Mouse (Mus musculus): Measurements from ENCODE around the gene Gm20388. TPM values are rescaled to one million over a fixed set of nuclear protein-coding genes. Genes with fewer than 3 reads are reported as not detected.

Gene Gm20388
- polyA plus RNA-seq, 1 experiment from 2014 or later = not detected

- Histone ChIP-seq H3K9ac (ENCODE audit: low read depth, low read length) (no peak overlapping the region), H3K4me3 (ENCODE audit: low read depth, low read length) (no peak overlapping the region), H3K27me3 (replicated peaks; ENCODE audit: control insufficient read depth, insufficient read depth, low read length) (no peaks in the 10 kb centered on the region), H3K4me2 (replicated peaks; ENCODE audit: low read depth) (peak overlapping the region; percentile 9; the same call in 1 of the 2 replicates), H3K36me3 (ENCODE audit: control insufficient read depth, insufficient read depth) (peaks cover 22% of the 10 kb centered on the region; the same call in 1 of the 2 replicates), H3K4me1 (replicated peaks; ENCODE audit: control insufficient read depth, insufficient read depth, low read length) (peaks cover 11% of the 10 kb centered on the region; the same call in 1 of the 2 replicates), H3K27ac (ENCODE audit: low read depth, low read length) (no peak overlapping the region), H3K9me3 (ENCODE audit: control insufficient read depth) (no peaks in the 10 kb centered on the region)
- 64% methylated on average over 8 of the region's 8 CpGs for WGBS
- no peak for TF ChIP-seq CTCF (IDR thresholded peaks at IDR 0.05; ENCODE audit: low read depth)
- no peak for ATAC-seq
Observed at GRCm38 (mm10) chr8:122307836-122308235, 2397.2 kb downstream of the Gm20388 start.

- no peak for TF ChIP-seq CTCF (IDR thresholded peaks at IDR 0.05; ENCODE audit: low read depth)
- Histone ChIP-seq H3K4me2 (replicated peaks; ENCODE audit: low read depth) (no peak overlapping the region), H3K27me3 (replicated peaks; ENCODE audit: control insufficient read depth, insufficient read depth, low read length) (no peaks in the 10 kb centered on the region), H3K36me3 (ENCODE audit: control insufficient read depth, insufficient read depth) (peaks cover 22% of the 10 kb centered on the region; the same call in 1 of the 2 replicates), H3K9me3 (ENCODE audit: control insufficient read depth) (no peaks in the 10 kb centered on the region), H3K9ac (ENCODE audit: low read depth, low read length) (no peak overlapping the region), H3K27ac (ENCODE audit: low read depth, low read length) (no peak overlapping the region), H3K4me3 (ENCODE audit: low read depth, low read length) (no peak overlapping the region), H3K4me1 (replicated peaks; ENCODE audit: control insufficient read depth, insufficient read depth, low read length) (peaks cover 11% of the 10 kb centered on the region; the same call in 1 of the 2 replicates)
- 46% methylated on average over 12 of the region's 12 CpGs for WGBS
- no peak for ATAC-seq
Observed at GRCm38 (mm10) chr8:122309272-122309671, 2398.6 kb downstream of the Gm20388 start.

- no peak overlapping the region for H3K9ac ChIP-seq (ENCODE audit: low read depth, low read length)
- H3K4me2 ChIP-seq (replicated peaks; ENCODE audit: low read depth) = no peak overlapping the region
- peaks cover 11% of the 10 kb centered on the region for H3K4me1 ChIP-seq (replicated peaks; ENCODE audit: control insufficient read depth, insufficient read depth, low read length)
- H3K4me3 ChIP-seq (ENCODE audit: low read depth, low read length) = no peak overlapping the region
- H3K27me3 ChIP-seq (replicated peaks; ENCODE audit: control insufficient read depth, insufficient read depth, low read length) = no peaks in the 10 kb centered on the region
- TF ChIP-seq CTCF (IDR thresholded peaks at IDR 0.05; ENCODE audit: low read depth) = no peak
- 42% methylated on average over 2 of the region's 2 CpGs for WGBS
- H3K36me3 ChIP-seq (ENCODE audit: control insufficient read depth, insufficient read depth) = peaks cover 25% of the 10 kb centered on the region; the same call in 1 of the 2 replicates
- no peak overlapping the region for H3K27ac ChIP-seq (ENCODE audit: low read depth, low read length)
- H3K9me3 ChIP-seq (ENCODE audit: control insufficient read depth) = no peaks in the 10 kb centered on the region
- no peak for ATAC-seq
Observed at GRCm38 (mm10) chr8:122311115-122311514, 2400.5 kb downstream of the Gm20388 start.

- no peak overlapping the region for H3K9ac ChIP-seq (ENCODE audit: low read depth, low read length)
- WGBS = 82% methylated on average over 2 of the region's 2 CpGs
- no peaks in the 10 kb centered on the region for H3K9me3 ChIP-seq (ENCODE audit: control insufficient read depth)
- H3K27ac ChIP-seq (ENCODE audit: low read depth, low read length) = no peak overlapping the region
- no peaks in the 10 kb centered on the region for H3K27me3 ChIP-seq (replicated peaks; ENCODE audit: control insufficient read depth, insufficient read depth, low read length)
- H3K4me2 ChIP-seq (replicated peaks; ENCODE audit: low read depth) = no peak overlapping the region
- no peak for ATAC-seq
- H3K4me3 ChIP-seq (ENCODE audit: low read depth, low read length) = no peak overlapping the region
- no peak for TF ChIP-seq CTCF (IDR thresholded peaks at IDR 0.05; ENCODE audit: low read depth)
- H3K4me1 ChIP-seq (replicated peaks; ENCODE audit: control insufficient read depth, insufficient read depth, low read length) = peaks cover 16% of the 10 kb centered on the region
- H3K36me3 ChIP-seq (ENCODE audit: control insufficient read depth, insufficient read depth) = peaks cover 18% of the 10 kb centered on the region; the same call in 1 of the 2 replicates
Observed at GRCm38 (mm10) chr8:122312553-122312952, 2401.9 kb downstream of the Gm20388 start.

- 29% methylated on average over 12 of the region's 12 CpGs for WGBS
- Histone ChIP-seq H3K4me3 (ENCODE audit: low read depth, low read length) (no peak overlapping the region), H3K4me2 (replicated peaks; ENCODE audit: low read depth) (no peak overlapping the region), H3K27me3 (replicated peaks; ENCODE audit: control insufficient read depth, insufficient read depth, low read length) (no peaks in the 10 kb centered on the region), H3K4me1 (replicated peaks; ENCODE audit: control insufficient read depth, insufficient read depth, low read length) (peaks cover 21% of the 10 kb centered on the region), H3K9ac (ENCODE audit: low read depth, low read length) (no peak overlapping the region), H3K27ac (ENCODE audit: low read depth, low read length) (no peak overlapping the region), H3K9me3 (ENCODE audit: control insufficient read depth) (no peaks in the 10 kb centered on the region), H3K36me3 (ENCODE audit: control insufficient read depth, insufficient read depth) (peaks cover 11% of the 10 kb centered on the region; the same call in 1 of the 2 replicates)
- ATAC-seq = no peak
- no peak for TF ChIP-seq CTCF (IDR thresholded peaks at IDR 0.05; ENCODE audit: low read depth)
Observed at GRCm38 (mm10) chr8:122313310-122313709, 2402.7 kb downstream of the Gm20388 start.

GRCm38 (mm10) chr8:122314899-122315496 lies 2404.4 kb downstream of the Gm20388 start:
- Histone ChIP-seq H3K27ac (ENCODE audit: low read depth, low read length) (peak overlapping the region; percentile 70), H3K36me3 (ENCODE audit: control insufficient read depth, insufficient read depth) (peaks cover 5% of the 10 kb centered on the region; the same call in 1 of the 2 replicates), H3K27me3 (replicated peaks; ENCODE audit: control insufficient read depth, insufficient read depth, low read length) (no peaks in the 10 kb centered on the region), H3K4me3 (ENCODE audit: low read depth, low read length) (no peak overlapping the region), H3K4me1 (replicated peaks; ENCODE audit: control insufficient read depth, insufficient read depth, low read length) (peaks cover 21% of the 10 kb centered on the region), H3K4me2 (replicated peaks; ENCODE audit: low read depth) (peak overlapping the region; percentile 30; the same call in 1 of the 2 replicates), H3K9me3 (ENCODE audit: control insufficient read depth) (no peaks in the 10 kb centered on the region), H3K9ac (ENCODE audit: low read depth, low read length) (0 out of 2 replicates have a peak overlapping the region, but pooled peaks have one; percentile 3)
- no peak for TF ChIP-seq CTCF (IDR thresholded peaks at IDR 0.05; ENCODE audit: low read depth)
- no peak for ATAC-seq
- WGBS = 36% methylated on average over 13 of the region's 13 CpGs
